Mouse (Mus musculus): ENCODE results near the gene Ercc1.
A peak's percentile ranks its signal among the peaks of the same experiment; 100 is the strongest.

Ercc1 gene

GRCm38 (mm10) chr7:19344237-19344847 is at the start of gene Ercc1:
Gene Ercc1, plus strand, starts transcription at chr7:19344778.
- DNase-seq (ENCODE audit: low read depth, low spot score), result no peak

- DNase-seq (ENCODE audit: low read depth, low spot score), result peak; percentile 89
These were observed 48.9 kb upstream of the Ercc1 start for GRCm38 (mm10) chr7:19295503-19296185.

- no peak for DNase-seq (ENCODE audit: low read depth, low spot score)
These were observed 47.5 kb upstream of the Ercc1 start for GRCm38 (mm10) chr7:19297034-19297433.

GRCm38 (mm10) chr7:19297794-19298193 is 46.8 kb upstream of the Ercc1 start:
- no peak for DNase-seq (ENCODE audit: low read depth, low spot score)

GRCm38 (mm10) chr7:19299194-19299593 is 45.4 kb upstream of the Ercc1 start:
- peak; percentile 74 for DNase-seq (ENCODE audit: low read depth, low spot score)

GRCm38 (mm10) chr7:19300501-19301421 is 43.8 kb upstream of the Ercc1 start:
- DNase-seq (ENCODE audit: low read depth, low spot score), result peak; percentile 90

- peak; percentile 68 for DNase-seq (ENCODE audit: low read depth, low spot score)
These were observed 42.9 kb upstream of the Ercc1 start for GRCm38 (mm10) chr7:19301461-19302263.

- peak; percentile 79 for DNase-seq (ENCODE audit: low read depth, low spot score)
These were observed 42.1 kb upstream of the Ercc1 start for GRCm38 (mm10) chr7:19302264-19303045.

GRCm38 (mm10) chr7:19303046-19303305 is 41.6 kb upstream of the Ercc1 start:
- DNase-seq (ENCODE audit: low read depth, low spot score), result no peak

- peak; percentile 85 for DNase-seq (ENCODE audit: low read depth, low spot score)
These were observed 40.8 kb upstream of the Ercc1 start for GRCm38 (mm10) chr7:19303770-19304169.

- peak; percentile 62 for DNase-seq (ENCODE audit: low read depth, low spot score)
These were observed 39.8 kb upstream of the Ercc1 start for GRCm38 (mm10) chr7:19304501-19305412.

GRCm38 (mm10) chr7:19305413-19305735 is 39.2 kb upstream of the Ercc1 start:
- DNase-seq (ENCODE audit: low read depth, low spot score), result no peak

GRCm38 (mm10) chr7:19305796-19306765 is 38.5 kb upstream of the Ercc1 start:
- peak; percentile 50 for DNase-seq (ENCODE audit: low read depth, low spot score)

GRCm38 (mm10) chr7:19306819-19307738 is 37.5 kb upstream of the Ercc1 start:
- DNase-seq (ENCODE audit: low read depth, low spot score), result peak; percentile 63

GRCm38 (mm10) chr7:19307739-19308453 is 36.7 kb upstream of the Ercc1 start:
- peak; percentile 80 for DNase-seq (ENCODE audit: low read depth, low spot score)

- peak; percentile 96 for DNase-seq (ENCODE audit: low read depth, low spot score)
These were observed 35.9 kb upstream of the Ercc1 start for GRCm38 (mm10) chr7:19308454-19309277.

All from CD4-positive helper T cell, adult 2 months (primary cell).